Mouse (Mus musculus): ENCODE measurements around the gene Slc19a2. TPM values are rescaled to one million over a fixed set of nuclear protein-coding genes. Genes with fewer than 3 reads are reported as not detected.

The Slc19a2 gene
- total RNA-seq, 1 experiment, result 93.3 TPM

- H3K27ac ChIP-seq (ENCODE audit: insufficient read depth, low read depth, low read length, poor library complexity, severe bottlenecking), result no peak overlapping the region
- H3K4me1 ChIP-seq (ENCODE audit: control insufficient read depth in 2 of 2, insufficient read depth in 2 of 2, low read length in 2 of 2, poor library complexity in 1 of 2), result peaks cover 0 to 4% of the 10 kb centered on the region in 2 experiments; a peak in 2 of 4 replicates
- peak overlapping the region; percentile 89 to 92 for H3K4me3 ChIP-seq (ENCODE audit: insufficient read depth in 1 of 2, low read depth in 1 of 2, low read length in 2 of 2, poor library complexity in 1 of 2, severe bottlenecking in 1 of 2)
- TF ChIP-seq CHD2 (IDR thresholded peaks at IDR 0.05; ENCODE audit: low read depth, low read length), result no peak
- no peak for TF ChIP-seq HCFC1 (IDR thresholded peaks at IDR 0.05; ENCODE audit: borderline replicate concordance, insufficient read depth, low read length)
- no peak for TF ChIP-seq ZC3H11A (IDR thresholded peaks at IDR 0.05; ENCODE audit: borderline replicate concordance, low read depth, low read length)
- no peak for TF ChIP-seq ZNF384 (IDR thresholded peaks at IDR 0.05; ENCODE audit: low read depth, low read length)
- no peak for TF ChIP-seq MAFK (IDR thresholded peaks at IDR 0.05; ENCODE audit: insufficient read depth, low read depth, low read length)
- H3K36me3 ChIP-seq (ENCODE audit: control insufficient read depth, insufficient read depth, low read length, poor library complexity, severe bottlenecking), result no peaks in the 10 kb centered on the region
- no peak for DNase-seq (ENCODE audit: low read depth, low spot score)
- no peaks in the 10 kb centered on the region for H3K9me3 ChIP-seq (ENCODE audit: control insufficient read depth, insufficient read depth, low read depth, low read length)
- in situ Hi-C loops (cut with MboI; ENCODE audit: low sequenced_read_pairs in 2 of 2, unreplicated experiment in 2 of 2), result no loop called here
- peak overlapping the region; percentile 92 for H3K9ac ChIP-seq (ENCODE audit: insufficient read depth, low read depth, low read length, poor library complexity, severe bottlenecking)
These were observed 875 bp upstream of the Slc19a2 start for GRCm38 (mm10) chr1:164247971-164248370.

DNA sequence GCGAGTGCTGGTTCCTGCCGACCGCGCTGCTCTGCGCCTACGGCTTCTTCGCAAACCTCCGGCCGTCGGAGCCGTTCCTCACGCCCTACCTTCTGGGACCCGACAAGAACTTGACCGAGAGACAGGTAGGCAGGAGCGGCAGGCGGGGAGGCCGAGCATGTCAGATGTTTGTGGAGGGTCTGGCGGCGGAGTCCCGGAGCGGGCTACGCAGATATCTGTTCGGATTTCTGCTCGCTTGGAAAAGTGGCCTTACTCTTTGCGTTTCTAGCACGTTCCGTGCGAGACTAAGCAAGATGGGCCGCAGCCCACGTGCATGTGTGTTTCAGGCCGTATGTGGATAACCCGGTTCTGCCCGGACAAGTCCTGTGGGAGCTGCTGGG is 476 bp downstream of the Slc19a2 start:
- Histone ChIP-seq H3K27ac (ENCODE audit: insufficient read depth, low read depth, low read length, poor library complexity, severe bottlenecking) (peak overlapping the region; percentile 31; the same call in 1 of the 2 replicates), H3K36me3 (ENCODE audit: control insufficient read depth, insufficient read depth, low read length, poor library complexity, severe bottlenecking) (no peaks in the 10 kb centered on the region), H3K9me3 (ENCODE audit: control insufficient read depth, insufficient read depth, low read depth, low read length) (no peaks in the 10 kb centered on the region), H3K4me3 (ENCODE audit: insufficient read depth in 1 of 2, low read depth in 1 of 2, low read length in 2 of 2, poor library complexity in 1 of 2, severe bottlenecking in 1 of 2) (peak overlapping the region; percentile 86 to 94), H3K4me1 (ENCODE audit: control insufficient read depth in 2 of 2, insufficient read depth in 2 of 2, low read length in 2 of 2, poor library complexity in 1 of 2) (peaks cover 0 to 4% of the 10 kb centered on the region in 2 experiments; a peak in 2 of 4 replicates), H3K9ac (ENCODE audit: insufficient read depth, low read depth, low read length, poor library complexity, severe bottlenecking) (peak overlapping the region; percentile 93)
- in situ Hi-C loops (cut with MboI; ENCODE audit: low sequenced_read_pairs in 2 of 2, unreplicated experiment in 2 of 2), result no loop called here
- DNase-seq (ENCODE audit: low read depth, low spot score), result no peak
- TF ChIP-seq CHD2 (IDR thresholded peaks at IDR 0.05; ENCODE audit: low read depth, low read length) (no peak), HCFC1 (IDR thresholded peaks at IDR 0.05; ENCODE audit: borderline replicate concordance, insufficient read depth, low read length) (0 out of 2 replicates have a peak, but pooled peaks have one; percentile 54)

GRCm38 (mm10) chr1:164250391-164251150 is 1.7 kb downstream of the Slc19a2 start:
- no peak overlapping the region for H3K27ac ChIP-seq (ENCODE audit: insufficient read depth, low read depth, low read length, poor library complexity, severe bottlenecking)
- no peaks in the 10 kb centered on the region for H3K36me3 ChIP-seq (ENCODE audit: control insufficient read depth, insufficient read depth, low read length, poor library complexity, severe bottlenecking)
- no peak for TF ChIP-seq ZNF384 (IDR thresholded peaks at IDR 0.05; ENCODE audit: low read depth, low read length)
- TF ChIP-seq HCFC1 (IDR thresholded peaks at IDR 0.05; ENCODE audit: borderline replicate concordance, insufficient read depth, low read length), result no peak
- TF ChIP-seq CHD2 (IDR thresholded peaks at IDR 0.05; ENCODE audit: low read depth, low read length), result no peak
- no peak for TF ChIP-seq ZC3H11A (IDR thresholded peaks at IDR 0.05; ENCODE audit: borderline replicate concordance, low read depth, low read length)
- TF ChIP-seq MAFK (IDR thresholded peaks at IDR 0.05; ENCODE audit: insufficient read depth, low read depth, low read length), result peak; percentile 38; the same call in 1 of the 2 replicates
- H3K4me1 ChIP-seq (ENCODE audit: control insufficient read depth in 2 of 2, insufficient read depth in 2 of 2, low read length in 2 of 2, poor library complexity in 1 of 2), result peaks cover 0 to 4% of the 10 kb centered on the region in 2 experiments; a peak in 2 of 4 replicates
- DNase-seq (ENCODE audit: low read depth, low spot score), result no peak
- H3K9me3 ChIP-seq (ENCODE audit: control insufficient read depth, insufficient read depth, low read depth, low read length), result no peaks in the 10 kb centered on the region
- peak overlapping the region; percentile 86 to 94 for H3K4me3 ChIP-seq (ENCODE audit: insufficient read depth in 1 of 2, low read depth in 1 of 2, low read length in 2 of 2, poor library complexity in 1 of 2, severe bottlenecking in 1 of 2)
- in situ Hi-C loops (cut with MboI; ENCODE audit: low sequenced_read_pairs in 2 of 2, unreplicated experiment in 2 of 2), result no loop called here
- H3K9ac ChIP-seq (ENCODE audit: insufficient read depth, low read depth, low read length, poor library complexity, severe bottlenecking), result peak overlapping the region; percentile 93

DNA sequence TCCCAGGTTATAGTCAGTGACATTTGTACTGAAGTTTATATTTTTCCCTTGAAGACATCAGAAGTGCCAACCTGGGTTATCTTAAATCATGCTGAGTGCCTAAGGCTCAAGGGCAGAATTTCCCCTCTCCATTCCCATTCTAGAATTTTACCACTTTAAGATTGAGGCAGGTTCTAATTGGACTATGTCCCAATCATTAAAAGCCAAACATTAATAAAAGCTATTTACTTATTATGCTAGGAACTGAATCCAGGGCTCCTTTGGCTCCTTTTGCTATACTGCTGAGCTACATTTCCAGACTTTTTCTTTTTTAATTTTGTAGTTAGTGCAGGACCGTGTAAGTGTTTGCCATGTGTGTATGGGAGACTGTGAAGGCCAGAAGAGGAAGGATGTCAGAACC is 2.6 kb downstream of the Slc19a2 start:
- in situ Hi-C loops (cut with MboI; ENCODE audit: low sequenced_read_pairs in 2 of 2, unreplicated experiment in 2 of 2), result no loop called here
- H3K27ac ChIP-seq (ENCODE audit: insufficient read depth, low read depth, low read length, poor library complexity, severe bottlenecking), result no peak overlapping the region
- no peak overlapping the region for H3K9ac ChIP-seq (ENCODE audit: insufficient read depth, low read depth, low read length, poor library complexity, severe bottlenecking)
- H3K4me1 ChIP-seq (ENCODE audit: control insufficient read depth in 2 of 2, insufficient read depth in 2 of 2, low read length in 2 of 2, poor library complexity in 1 of 2), result peaks cover 0 to 4% of the 10 kb centered on the region in 2 experiments; a peak in 2 of 4 replicates
- TF ChIP-seq MAFK (IDR thresholded peaks at IDR 0.05; ENCODE audit: insufficient read depth, low read depth, low read length) (no peak), HCFC1 (IDR thresholded peaks at IDR 0.05; ENCODE audit: borderline replicate concordance, insufficient read depth, low read length) (no peak), ZNF384 (IDR thresholded peaks at IDR 0.05; ENCODE audit: low read depth, low read length) (no peak), CHD2 (IDR thresholded peaks at IDR 0.05; ENCODE audit: low read depth, low read length) (no peak), ZC3H11A (IDR thresholded peaks at IDR 0.05; ENCODE audit: borderline replicate concordance, low read depth, low read length) (no peak)
- peaks cover 3% of the 10 kb centered on the region; the same call in 1 of the 2 replicates for H3K36me3 ChIP-seq (ENCODE audit: control insufficient read depth, insufficient read depth, low read length, poor library complexity, severe bottlenecking)
- H3K9me3 ChIP-seq (ENCODE audit: control insufficient read depth, insufficient read depth, low read depth, low read length), result no peaks in the 10 kb centered on the region
- 0 out of 4 replicates have a peak overlapping the region, but pooled peaks of 1 of the 2 experiments have one; percentile 86 for H3K4me3 ChIP-seq (ENCODE audit: insufficient read depth in 1 of 2, low read depth in 1 of 2, low read length in 2 of 2, poor library complexity in 1 of 2, severe bottlenecking in 1 of 2)
- no peak for DNase-seq (ENCODE audit: low read depth, low spot score)

All from ES-E14 (cell line).